Mouse (Mus musculus) myocyte (in vitro differentiated cells): ENCODE results near the gene Dio3. TPM values are rescaled to one million over a fixed set of nuclear protein-coding genes. Genes with fewer than 3 reads are reported as not detected.

Source experiments
- H3K27me3 ChIP-seq: one replicate; pipeline ENCODE4 v1.6.1; 2011; ENCODE audit not compliant: control insufficient read depth, insufficient read depth, insufficient read length
- H3K36me3 ChIP-seq: one replicate; pipeline ENCODE4 v1.6.1; 2011; ENCODE audit not compliant: control insufficient read depth, insufficient read depth
- H3K4me2 ChIP-seq: one replicate; pipeline ENCODE4 v1.6.1; 2011; ENCODE audit warnings: low read depth, control low read depth
- H3K4me3 ChIP-seq: one replicate; pipeline ENCODE4 v1.5.1; 2011; ENCODE audit warnings: mild to moderate bottlenecking, control low read depth, moderate library complexity
- H3K79me2 ChIP-seq: one replicate; pipeline ENCODE4 v1.6.1; 2011; ENCODE audit not compliant: control insufficient read depth, insufficient read depth
- H3ac ChIP-seq: one replicate; pipeline ENCODE4 v1.6.1; 2011; ENCODE audit not compliant: control insufficient read depth, insufficient read length
- CEBPB ChIP-seq: IDR thresholded peaks from 2 replicates; pipeline ENCODE4 v1.6.1; 2011; ENCODE audit warnings: mild to moderate bottlenecking, moderate library complexity; ENCODE audit not compliant: poor library complexity, insufficient read depth, severe bottlenecking
- E2F4 ChIP-seq: IDR thresholded peaks from one replicate; pipeline ENCODE4 v1.6.1; 2011; ENCODE audit warnings: mild to moderate bottlenecking, control low read depth, moderate library complexity; ENCODE audit not compliant: insufficient read depth
- MAX ChIP-seq: IDR thresholded peaks from one replicate; pipeline ENCODE4 v1.6.1; 2011; ENCODE audit warnings: low read depth, mild to moderate bottlenecking, control low read depth
- MYOD1 ChIP-seq, 3 experiments: IDR thresholded peaks; one replicate each; pipeline ENCODE4 v1.6.1; 2011; ENCODE audit warnings: control low read depth in 2 of 3, low read depth in 2 of 3, mild to moderate bottlenecking in 2 of 3, moderate library complexity in 1 of 3; ENCODE audit not compliant: insufficient read length in 2 of 3, control insufficient read depth in 1 of 3
- MYOG ChIP-seq, 3 experiments: IDR thresholded peaks; one replicate each; pipeline ENCODE4 v1.6.1; 2011; ENCODE audit warnings: control low read depth in 2 of 3, low read depth in 2 of 3, mild to moderate bottlenecking in 2 of 3; ENCODE audit not compliant: insufficient read length in 2 of 3, control insufficient read depth in 1 of 3, insufficient read depth in 1 of 3
- POLR2A ChIP-seq: IDR thresholded peaks from one replicate; pipeline ENCODE4 v1.6.1; 2011; ENCODE audit warnings: low read depth, mild to moderate bottlenecking, control low read depth, moderate library complexity; ENCODE audit not compliant: insufficient read length
- POLR2AphosphoS2 ChIP-seq: IDR thresholded peaks from one replicate; pipeline ENCODE4 v1.6.1; 2011; ENCODE audit warnings: low read depth, control low read depth; ENCODE audit not compliant: insufficient read length
- REST ChIP-seq: IDR thresholded peaks from one replicate; pipeline ENCODE4 v1.6.1; 2011; ENCODE audit warnings: mild to moderate bottlenecking, control low read depth, moderate library complexity; ENCODE audit not compliant: insufficient read depth, insufficient read length
- SRF ChIP-seq: IDR thresholded peaks from one replicate; pipeline ENCODE4 v1.6.1; 2011; ENCODE audit warnings: low read depth; ENCODE audit not compliant: control insufficient read depth, insufficient read length
- TCF12 ChIP-seq: IDR thresholded peaks from one replicate; pipeline ENCODE4 v1.6.1; 2011; ENCODE audit warnings: mild to moderate bottlenecking, control low read depth; ENCODE audit not compliant: poor library complexity, insufficient read depth, severe bottlenecking
- TCF3 ChIP-seq: IDR thresholded peaks from one replicate; pipeline ENCODE4 v1.6.1; 2011; ENCODE audit warnings: low read depth, control low read depth; ENCODE audit not compliant: insufficient read length
- USF1 ChIP-seq: IDR thresholded peaks from one replicate; pipeline ENCODE4 v1.6.1; 2011; ENCODE audit warnings: low read depth, mild to moderate bottlenecking, control low read depth, moderate library complexity
- polyA plus RNA-seq: library from polyadenylated mRNA; unstranded; fragments of >200 nt; fragmentation: generic; extraction: Trizol; gene quantifications from one replicate; pipeline ENCODE4 v1.2.1, GENCODE M21; 2012; ENCODE audit warnings: missing spikeins

Dio3 gene
- polyA plus RNA-seq, 1 experiment = not detected

DNA sequence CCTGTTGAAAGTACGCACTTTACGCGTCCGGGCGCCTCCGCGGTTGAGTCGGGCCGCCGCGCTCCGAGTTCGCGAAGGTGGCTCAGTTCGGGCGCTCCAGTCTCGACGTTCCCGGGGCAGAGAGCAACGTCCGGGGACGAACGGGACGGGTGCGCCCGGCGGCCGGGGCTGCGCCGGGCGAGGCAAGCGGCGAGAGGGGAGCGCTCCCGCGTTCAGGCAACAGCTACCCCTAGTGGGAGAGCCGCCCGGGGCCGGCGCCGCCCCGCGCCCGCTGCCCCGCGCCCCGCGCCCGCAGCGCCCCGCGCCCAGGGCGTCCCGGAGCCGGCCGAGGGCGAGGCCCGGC, 932 bp upstream of the Dio3 start:
- H3K27me3 ChIP-seq = peaks cover 13% of the 10 kb centered on the region
- no peak overlapping the region for H3K4me2 ChIP-seq
- no peak for TF ChIP-seq TCF3
- H3K79me2 ChIP-seq = no peaks in the 10 kb centered on the region
- H3ac ChIP-seq = no peak overlapping the region
- no peaks in the 10 kb centered on the region for H3K36me3 ChIP-seq
- no peak overlapping the region for H3K4me3 ChIP-seq

DNA sequence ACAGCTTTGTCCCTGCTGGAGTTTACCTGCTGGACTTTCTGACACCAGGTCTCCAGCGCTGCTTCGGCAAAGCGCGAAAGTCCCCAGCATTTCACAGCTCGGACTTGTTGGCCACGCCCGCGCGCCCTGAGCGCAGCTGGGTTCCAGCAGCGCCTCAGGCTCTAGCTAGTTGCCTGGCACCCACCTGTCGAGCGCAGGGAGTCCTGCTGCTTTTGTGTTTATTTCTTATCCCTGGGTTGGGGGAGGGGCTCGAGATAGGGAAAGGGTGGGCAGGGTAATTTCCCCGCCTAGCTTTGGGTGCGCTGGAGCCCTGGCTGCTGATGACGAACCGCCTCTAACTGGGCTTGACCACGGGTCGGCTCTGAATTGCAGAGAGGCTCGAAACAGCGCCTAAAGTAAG, 1.5 kb downstream of the Dio3 start:
- Histone ChIP-seq H3K4me2 (no peak overlapping the region), H3K79me2 (no peaks in the 10 kb centered on the region), H3K36me3 (no peaks in the 10 kb centered on the region), H3ac (no peak overlapping the region), H3K27me3 (peaks cover 29% of the 10 kb centered on the region), H3K4me3 (no peak overlapping the region)
- TF ChIP-seq USF1 (no peak), TCF3 (no peak), CEBPB (no peak), REST (no peak), MYOD1 (IDR thresholded peaks at IDR 0.05; ENCODE audit: control insufficient read depth in 1 of 3, insufficient read length in 2 of 3, low read depth in 2 of 3) (no peak)

DNA sequence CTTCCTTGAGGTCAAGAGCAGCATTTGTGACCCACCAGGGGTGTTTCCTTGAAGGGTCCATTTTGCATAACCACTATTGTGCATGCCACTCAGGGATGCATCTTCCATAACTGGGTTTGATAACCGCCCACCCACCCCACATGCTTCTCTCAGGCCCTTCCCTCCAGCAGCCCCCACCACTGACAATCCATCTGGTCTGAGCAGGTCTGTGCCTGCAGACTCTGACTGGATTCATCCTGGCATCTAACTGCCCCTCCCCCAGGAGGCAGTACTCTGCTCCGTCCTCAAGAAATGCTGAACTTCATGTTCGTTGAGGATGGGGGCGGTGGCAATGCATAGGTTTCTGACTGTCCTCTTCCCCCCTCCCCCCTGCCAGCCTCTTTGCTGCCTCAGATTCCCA, 4.9 kb downstream of the Dio3 start:
- Histone ChIP-seq H3K4me3 (no peak overlapping the region), H3K4me2 (no peak overlapping the region), H3K79me2 (no peaks in the 10 kb centered on the region), H3K27me3 (peaks cover 29% of the 10 kb centered on the region), H3K36me3 (no peaks in the 10 kb centered on the region), H3ac (no peak overlapping the region)
- TF ChIP-seq MYOD1 (IDR thresholded peaks at IDR 0.05; ENCODE audit: control insufficient read depth in 1 of 3, insufficient read length in 2 of 3, low read depth in 2 of 3) (no peak), USF1 (no peak), CEBPB (no peak), REST (no peak), TCF12 (no peak), SRF (no peak), POLR2A (no peak), POLR2AphosphoS2 (no peak), E2F4 (no peak), MAX (no peak), TCF3 (no peak), MYOG (IDR thresholded peaks at IDR 0.05; ENCODE audit: control insufficient read depth in 1 of 3, insufficient read depth in 1 of 3, insufficient read length in 2 of 3, low read depth in 2 of 3) (no peak)

DNA sequence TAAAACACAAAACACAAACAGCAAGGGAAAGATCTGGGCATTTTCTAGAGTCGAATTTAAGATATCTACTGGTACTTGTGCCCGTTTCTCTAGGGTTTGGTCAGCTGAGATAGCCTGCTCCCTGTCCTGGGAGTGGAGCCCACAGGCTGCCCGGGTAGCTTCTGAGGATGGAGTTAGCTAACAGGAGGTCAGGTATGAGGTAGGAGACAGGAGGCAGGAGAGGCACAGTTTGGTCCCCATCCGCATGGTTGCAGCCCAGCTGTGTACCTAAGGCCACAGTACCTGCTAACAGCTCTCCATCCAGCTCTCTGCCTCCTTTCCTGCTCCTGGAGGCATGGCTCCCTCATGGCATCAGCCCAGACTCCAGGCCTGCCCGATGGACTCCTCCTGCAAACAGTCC, 13.9 kb downstream of the Dio3 start:
- no peak for TF ChIP-seq TCF3
- no peak for TF ChIP-seq USF1
- TF ChIP-seq TCF12 = no peak
- TF ChIP-seq REST = no peak
- no peak for TF ChIP-seq MAX
- no peak for TF ChIP-seq E2F4
- TF ChIP-seq POLR2AphosphoS2 = no peak
- no peak for TF ChIP-seq CEBPB
- TF ChIP-seq SRF = no peak
- no peak for TF ChIP-seq MYOG (IDR thresholded peaks at IDR 0.05; ENCODE audit: control insufficient read depth in 1 of 3, insufficient read depth in 1 of 3, insufficient read length in 2 of 3, low read depth in 2 of 3)
- no peak for TF ChIP-seq MYOD1 (IDR thresholded peaks at IDR 0.05; ENCODE audit: control insufficient read depth in 1 of 3, insufficient read length in 2 of 3, low read depth in 2 of 3)
- no peak for TF ChIP-seq POLR2A
- H3K4me3 ChIP-seq = no peak overlapping the region
- H3K79me2 ChIP-seq = no peaks in the 10 kb centered on the region
- H3K27me3 ChIP-seq = peaks cover 39% of the 10 kb centered on the region
- no peak overlapping the region for H3ac ChIP-seq
- no peaks in the 10 kb centered on the region for H3K36me3 ChIP-seq
- H3K4me2 ChIP-seq = no peak overlapping the region

DNA sequence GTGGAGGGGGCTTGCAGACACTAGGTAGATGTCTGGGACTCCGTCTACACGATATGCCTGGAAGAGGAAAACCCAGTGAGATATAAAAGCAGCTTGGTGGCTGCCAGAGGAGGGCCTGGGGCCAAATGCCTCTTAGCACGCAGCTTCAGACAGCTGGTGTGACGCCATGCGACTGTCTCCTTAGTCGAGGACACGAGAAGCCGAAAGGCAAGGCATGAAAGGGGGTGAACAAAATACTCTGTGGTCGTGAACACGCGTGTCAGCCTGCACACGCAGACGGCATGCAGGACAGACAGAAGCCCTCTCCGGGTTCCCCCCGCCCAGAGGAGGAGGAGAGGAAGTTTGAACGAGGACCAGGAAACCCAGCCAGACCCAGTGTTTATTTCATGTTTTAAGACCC, 16.0 kb downstream of the Dio3 start:
- H3ac ChIP-seq = no peak overlapping the region
- no peak overlapping the region for H3K4me2 ChIP-seq
- peaks cover 39% of the 10 kb centered on the region for H3K27me3 ChIP-seq
- no peaks in the 10 kb centered on the region for H3K79me2 ChIP-seq
- H3K4me3 ChIP-seq = no peak overlapping the region
- H3K36me3 ChIP-seq = no peaks in the 10 kb centered on the region
- TF ChIP-seq MYOG (IDR thresholded peaks at IDR 0.05; ENCODE audit: control insufficient read depth in 1 of 3, insufficient read depth in 1 of 3, insufficient read length in 2 of 3, low read depth in 2 of 3) (no peak), SRF (no peak), MYOD1 (IDR thresholded peaks at IDR 0.05; ENCODE audit: control insufficient read depth in 1 of 3, insufficient read length in 2 of 3, low read depth in 2 of 3) (no peak), USF1 (no peak), POLR2AphosphoS2 (no peak), CEBPB (no peak), TCF3 (no peak), TCF12 (no peak), REST (no peak), POLR2A (no peak), MAX (no peak), E2F4 (no peak)
